Mouse (Mus musculus): Measurements from ENCODE around the gene Zfp61. TPM values are rescaled to one million over a fixed set of nuclear protein-coding genes. Genes with fewer than 3 reads are reported as not detected.

Zfp61 gene
- 24.7 and 29.1 TPM in 2 replicates for polyA plus RNA-seq (2015; fragmentation: Nextera tagmentation; extraction: Ambion mirVana)

GRCm38 (mm10) chr7:24300771-24301282, at the start of gene Zfp61:
TSS of gene Zfp61 (minus strand) at chr7:24301232.

DNA sequence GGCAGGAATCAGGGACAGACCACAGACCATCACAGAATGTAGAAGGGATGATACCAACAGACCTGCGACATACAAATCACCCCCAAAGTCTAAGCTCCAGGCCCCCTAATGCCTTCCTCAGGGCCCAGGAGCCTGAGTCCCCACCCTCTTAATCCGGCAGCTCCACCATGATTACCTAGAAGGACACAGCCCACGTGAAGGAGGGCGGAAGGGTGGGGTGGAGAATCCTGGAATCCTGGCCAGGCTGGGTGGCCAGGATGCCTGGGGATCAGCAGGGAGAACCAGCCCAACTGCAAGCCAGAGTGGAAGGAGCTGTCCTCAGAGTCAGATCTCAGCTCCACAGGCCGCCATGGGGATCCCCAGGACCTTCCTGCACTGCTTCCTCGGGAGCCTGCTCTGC, 47.9 kb upstream of the Zfp61 start, which contains the start of gene Lypd5:
TSS of gene Lypd5 (plus strand) at position 301 of the 400 bp plus-strand sequence.

GRCm38 (mm10) chr7:24333304-24333986, 32.4 kb upstream of the Zfp61 start, which contains the start of gene Tescl:
TSS of gene Tescl (minus strand) at chr7:24333936.

DNA sequence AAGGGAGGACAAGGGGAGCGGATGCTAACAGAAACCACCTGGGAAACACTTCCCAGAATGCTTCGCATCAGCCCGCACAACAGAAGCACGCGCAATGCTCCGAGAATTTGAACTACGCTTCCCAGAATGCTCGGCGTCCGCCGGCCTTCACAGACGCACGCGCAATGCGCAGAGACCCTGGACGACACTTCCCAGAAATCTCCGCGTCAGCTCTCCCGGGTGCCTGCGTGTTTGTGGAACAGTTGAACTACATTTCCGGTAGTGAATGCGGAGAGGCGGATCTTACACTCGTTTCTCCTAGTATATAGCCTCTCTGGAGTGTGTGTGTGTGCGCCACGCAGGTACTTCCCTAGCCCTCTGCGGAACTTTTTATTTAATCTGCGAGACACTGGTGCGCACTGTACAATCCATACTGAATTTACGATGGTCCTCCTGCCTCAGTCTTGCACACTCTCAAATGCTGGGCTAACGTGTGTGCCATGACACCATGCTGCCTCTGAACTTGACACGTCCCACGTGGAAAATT, 15.6 kb upstream of the Zfp61 start, which contains the start of gene Zfp94:
TSS of gene Zfp94 (minus strand) at position 100 of the 526 bp plus-strand sequence.

DNA sequence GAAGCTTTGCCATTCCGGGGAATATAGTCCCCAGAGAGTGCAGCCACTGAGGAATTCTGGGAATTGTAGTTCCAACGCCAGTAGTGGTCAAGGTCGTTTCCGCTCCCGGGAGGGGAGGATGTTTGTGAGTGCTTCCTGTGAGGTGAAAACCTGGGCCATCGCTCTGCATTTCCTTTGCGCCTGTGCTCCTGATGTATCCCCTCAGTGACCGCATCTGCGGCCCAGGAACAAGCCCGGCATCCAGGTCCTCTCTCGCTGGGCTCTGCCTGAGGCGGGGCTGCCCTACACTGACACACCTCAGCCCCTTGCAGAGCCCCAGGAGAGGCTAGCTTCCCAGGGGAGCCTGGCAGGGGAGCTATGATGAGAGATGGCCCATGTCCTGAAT, 30.8 kb downstream of the Zfp61 start, which contains the start of gene Zfp93:
TSS of gene Zfp93 (plus strand) at position 133 of the 385 bp plus-strand sequence.

GRCm38 (mm10) chr7:24254633-24255474, 46.2 kb downstream of the Zfp61 start, which contains the start of gene Zfp108:
TSS of gene Zfp108 (plus strand) at chr7:24254794.

Small RNA genes lying within 50 kb of the gene (microRNA-seq; reads per million reads assigned to microRNA genes)
- gene Gm27592: not detected

Other genes starting within 250 kb of the Zfp61 start
- gene Vmn1r183, start 248.0 kb downstream of the Zfp61 start, polyA plus RNA-seq (2015; fragmentation: Nextera tagmentation; extraction: Ambion mirVana): not detected in 2 replicates
- 20.0 and 22.2 TPM in 2 replicates for gene Zfp180, start 219.3 kb downstream of the Zfp61 start, polyA plus RNA-seq (2015; fragmentation: Nextera tagmentation; extraction: Ambion mirVana)
- 8.0 and 9.9 TPM in 2 replicates for gene Zfp112, start 188.9 kb downstream of the Zfp61 start, polyA plus RNA-seq (2015; fragmentation: Nextera tagmentation; extraction: Ambion mirVana)
- gene Zfp235, start 167.1 kb downstream of the Zfp61 start, polyA plus RNA-seq (2015; fragmentation: Nextera tagmentation; extraction: Ambion mirVana): 23.8 and 24.7 TPM in 2 replicates
- 2.6 and 2.7 TPM in 2 replicates for gene Zfp114, start 126.2 kb downstream of the Zfp61 start, polyA plus RNA-seq (2015; fragmentation: Nextera tagmentation; extraction: Ambion mirVana)
- gene Zfp111, start 89.8 kb downstream of the Zfp61 start, polyA plus RNA-seq (2015; fragmentation: Nextera tagmentation; extraction: Ambion mirVana): 3.0 and 3.5 TPM in 2 replicates
- 2.2 and 2.8 TPM in 2 replicates for gene Zfp109, start 63.7 kb downstream of the Zfp61 start, polyA plus RNA-seq (2015; fragmentation: Nextera tagmentation; extraction: Ambion mirVana)
- gene Zfp108, start 46.4 kb downstream of the Zfp61 start, polyA plus RNA-seq (2015; fragmentation: Nextera tagmentation; extraction: Ambion mirVana): 5.5 and 5.8 TPM in 2 replicates
- gene Zfp93, start 30.8 kb downstream of the Zfp61 start, polyA plus RNA-seq (2015; fragmentation: Nextera tagmentation; extraction: Ambion mirVana): 4.8 TPM in 2 replicates
- gene Zfp94, start 15.4 kb upstream of the Zfp61 start, polyA plus RNA-seq (2015; fragmentation: Nextera tagmentation; extraction: Ambion mirVana): 19.7 and 21.9 TPM in 2 replicates
- 0.65 and 1.0 TPM in 2 replicates for gene Tescl, start 32.7 kb upstream of the Zfp61 start, polyA plus RNA-seq (2015; fragmentation: Nextera tagmentation; extraction: Ambion mirVana)
- gene Lypd5, start 48.0 kb upstream of the Zfp61 start, polyA plus RNA-seq (2015; fragmentation: Nextera tagmentation; extraction: Ambion mirVana): 0.10 TPM in 1 of 2 replicates, not detected in the other
- 2.2 and 3.2 TPM in 2 replicates for gene Kcnn4, start 69.0 kb upstream of the Zfp61 start, polyA plus RNA-seq (2015; fragmentation: Nextera tagmentation; extraction: Ambion mirVana)
- 28.5 and 35.3 TPM in 2 replicates for gene Smg9, start 98.4 kb upstream of the Zfp61 start, polyA plus RNA-seq (2015; fragmentation: Nextera tagmentation; extraction: Ambion mirVana)
- gene Irgc1, start 151.1 kb upstream of the Zfp61 start, polyA plus RNA-seq (2015; fragmentation: Nextera tagmentation; extraction: Ambion mirVana): not detected in 2 replicates
- gene Plaur, start 161.3 kb upstream of the Zfp61 start, polyA plus RNA-seq (2015; fragmentation: Nextera tagmentation; extraction: Ambion mirVana): 1.4 and 2.5 TPM in 2 replicates
- gene Cadm4, start 180.8 kb upstream of the Zfp61 start, polyA plus RNA-seq (2015; fragmentation: Nextera tagmentation; extraction: Ambion mirVana): 110 and 120 TPM in 2 replicates
- gene Zfp428, start 205.8 kb upstream of the Zfp61 start, polyA plus RNA-seq (2015; fragmentation: Nextera tagmentation; extraction: Ambion mirVana): 201 and 233 TPM in 2 replicates
- 0.35 and 0.56 TPM in 2 replicates for gene AC161166.1, start 211.2 kb upstream of the Zfp61 start, polyA plus RNA-seq (2015; fragmentation: Nextera tagmentation; extraction: Ambion mirVana)
- 18.4 and 19.7 TPM in 2 replicates for gene Irgq, start 229.5 kb upstream of the Zfp61 start, polyA plus RNA-seq (2015; fragmentation: Nextera tagmentation; extraction: Ambion mirVana)
- gene Pinlyp, start 244.9 kb upstream of the Zfp61 start, polyA plus RNA-seq (2015; fragmentation: Nextera tagmentation; extraction: Ambion mirVana): 0.18 TPM in 1 of 2 replicates, not detected in the other
- 40.7 and 51.6 TPM in 2 replicates for gene Xrcc1, start 245.1 kb upstream of the Zfp61 start, polyA plus RNA-seq (2015; fragmentation: Nextera tagmentation; extraction: Ambion mirVana)